Mouse (Mus musculus) right cerebral cortex, postnatal 36 days (tissue): ENCODE data around the gene Efhb.

ENCODE experiments used
- DNase-seq, 2 experiments: peaks; one replicate each; pipeline ENCODE4 v3.0.0; 2022; ENCODE audit warnings: low spot score in 2 of 2, mixed read lengths in 1 of 2

Gene Efhb

GRCm38 (mm10) chr17:53364111-53364510 is 99.0 kb downstream of the Efhb start:
- no peak for DNase-seq
